Mouse (Mus musculus) 416B (cell line): ENCODE measurements around the gene Veph1.

Source experiments
- DNase-seq: peaks from one replicate; pipeline ENCODE4 v3.0.0; 2011; ENCODE audit warnings: low read depth

Veph1 gene

DNA sequence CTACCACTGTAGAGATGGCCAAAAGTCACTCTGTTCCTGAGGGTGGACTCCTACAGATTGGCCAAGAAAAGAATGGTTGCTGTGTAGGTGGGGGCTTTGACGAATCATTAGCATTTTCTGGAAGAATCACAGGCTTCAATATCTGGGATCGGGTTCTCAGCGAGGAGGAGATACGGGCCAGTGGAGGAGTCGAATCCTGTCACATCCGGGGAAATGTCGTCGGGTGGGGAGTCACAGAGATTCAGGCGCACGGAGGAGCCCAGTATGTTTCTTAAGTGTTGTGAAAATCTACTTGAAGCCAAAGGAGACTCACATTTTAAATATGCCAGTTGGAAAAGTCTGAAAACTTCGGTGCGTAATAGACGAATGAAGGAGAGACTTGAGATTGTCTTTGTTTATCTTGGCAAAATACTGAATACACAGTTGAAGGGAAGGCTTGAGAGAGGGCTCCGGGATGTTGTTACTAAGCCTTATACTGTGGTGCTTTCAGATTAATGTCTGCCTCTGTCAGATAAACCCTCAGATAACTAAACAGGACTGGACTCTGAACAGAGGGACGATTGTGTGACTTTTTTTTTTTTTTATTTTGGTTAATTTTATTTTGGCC, 71.6 kb downstream of the Veph1 start:
- no peak for DNase-seq

DNA sequence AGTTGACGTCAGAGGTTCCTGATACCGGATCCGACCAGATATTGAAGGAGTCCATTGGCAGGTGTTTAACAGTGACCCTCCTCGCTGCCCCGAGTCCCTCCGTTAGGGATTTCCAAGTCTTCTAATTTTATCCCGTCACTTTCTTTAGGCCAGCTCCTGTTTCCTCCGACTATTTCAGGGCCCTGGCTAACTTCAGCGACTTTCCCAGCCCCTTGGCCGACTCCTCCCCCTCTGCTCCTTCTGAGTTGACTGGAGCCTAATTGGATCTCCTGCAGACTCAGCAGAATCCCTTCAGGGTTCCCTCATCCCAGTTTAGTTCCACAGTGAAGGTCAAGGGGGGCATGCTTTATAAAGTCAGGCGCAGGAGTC, 75.4 kb downstream of the Veph1 start:
- DNase-seq: no peak

DNA sequence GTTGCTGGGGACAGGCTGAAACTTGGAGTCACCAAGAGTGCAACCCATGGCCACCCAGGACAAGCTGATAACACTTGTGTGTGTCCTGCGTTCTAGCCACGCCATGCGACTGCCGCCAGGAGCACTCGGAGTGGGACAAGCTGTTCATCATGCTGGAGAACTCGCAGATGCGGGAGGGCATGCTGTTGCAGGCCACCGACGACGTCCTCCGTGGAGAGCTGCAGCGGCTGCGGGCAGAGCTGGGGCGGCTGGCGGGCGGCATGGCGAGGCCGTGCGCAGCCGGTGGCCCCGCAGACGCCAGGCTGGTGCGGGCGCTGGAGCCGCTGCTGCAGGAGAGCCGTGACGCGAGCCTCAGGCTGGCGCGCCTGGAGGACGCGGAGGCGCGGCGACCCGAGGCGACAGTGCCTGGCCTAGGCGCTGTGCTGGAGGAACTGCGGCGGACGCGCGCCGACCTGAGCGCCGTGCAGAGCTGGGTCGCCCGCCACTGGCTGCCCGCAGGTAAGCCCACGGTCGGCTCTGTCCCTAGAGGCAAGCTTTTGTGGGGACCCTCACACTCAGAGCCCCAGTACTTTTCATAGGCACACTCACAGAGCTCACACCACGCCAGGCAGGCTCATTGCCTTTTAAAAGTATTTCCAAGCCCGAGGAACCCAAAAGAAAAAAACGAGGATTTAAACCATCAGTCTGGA, 75.9 kb downstream of the Veph1 start:
- no peak for DNase-seq

GRCm38 (mm10) chr3:66219655-66220191, 76.9 kb downstream of the Veph1 start, which contains the start of gene Ptx3:
Gene Ptx3, plus strand, starts transcription at chr3:66219910.
- DNase-seq: no peak

- DNase-seq: no peak
Measured at GRCm38 (mm10) chr3:66215759-66216158, 80.9 kb downstream of the Veph1 start.

DNA sequence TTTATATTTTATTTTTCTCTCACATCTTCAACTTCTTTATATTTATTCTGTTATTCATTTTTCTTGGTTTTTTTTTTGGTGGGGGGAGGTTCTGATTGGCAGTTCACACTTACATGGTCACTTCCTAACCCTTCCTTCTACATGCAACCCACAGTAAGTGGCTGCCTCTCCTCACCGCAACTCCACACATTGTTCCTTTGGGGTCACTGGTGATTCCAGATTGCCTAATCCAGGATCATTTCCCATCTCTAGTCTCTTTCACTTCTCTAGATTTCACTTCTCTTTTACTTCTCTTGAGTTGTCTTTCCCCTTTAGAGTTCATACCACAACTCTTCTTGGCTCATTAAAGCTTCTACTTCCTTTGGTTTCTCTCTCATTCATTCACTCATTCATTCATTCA, 83.1 kb downstream of the Veph1 start:
- no peak for DNase-seq

DNA sequence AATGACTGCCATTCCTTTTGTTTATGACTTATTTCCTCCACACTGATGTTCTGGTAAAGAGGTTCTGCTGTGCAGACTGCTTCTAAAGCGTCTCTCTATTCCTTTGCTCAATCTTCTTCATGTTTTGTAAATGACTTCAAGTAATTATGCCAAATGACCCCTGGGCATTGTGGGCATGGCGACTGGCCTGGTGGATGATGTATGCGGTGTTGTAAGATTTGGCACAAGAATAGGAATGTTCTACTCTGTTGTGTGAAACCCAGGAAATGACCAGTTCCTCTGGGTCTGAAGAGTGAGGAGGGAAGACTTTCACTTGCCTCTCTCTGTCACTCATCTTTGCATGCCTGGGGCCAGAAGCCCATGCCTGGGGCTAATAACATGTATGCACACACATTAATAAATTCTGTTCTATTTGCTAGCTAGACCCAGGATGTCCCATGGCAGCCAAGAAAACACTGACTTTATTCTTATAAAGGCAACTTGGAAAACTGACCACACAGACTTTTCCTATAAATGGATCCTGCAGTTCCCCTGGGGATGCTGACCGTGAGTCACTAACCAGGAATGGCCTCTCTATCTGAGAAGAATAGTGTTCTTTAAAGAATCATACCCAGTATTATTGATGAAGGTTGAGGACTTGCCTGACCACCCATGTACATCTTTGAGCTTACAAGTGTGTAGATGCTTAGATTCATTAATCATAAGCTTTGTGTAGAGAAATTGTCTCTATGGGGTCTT, 87.6 kb downstream of the Veph1 start:
- no peak for DNase-seq

- no peak for DNase-seq
Measured at GRCm38 (mm10) chr3:66193910-66194562, 102.6 kb downstream of the Veph1 start.

GRCm38 (mm10) chr3:66179647-66180046, 117.0 kb downstream of the Veph1 start:
- DNase-seq: peak; percentile 16

DNA sequence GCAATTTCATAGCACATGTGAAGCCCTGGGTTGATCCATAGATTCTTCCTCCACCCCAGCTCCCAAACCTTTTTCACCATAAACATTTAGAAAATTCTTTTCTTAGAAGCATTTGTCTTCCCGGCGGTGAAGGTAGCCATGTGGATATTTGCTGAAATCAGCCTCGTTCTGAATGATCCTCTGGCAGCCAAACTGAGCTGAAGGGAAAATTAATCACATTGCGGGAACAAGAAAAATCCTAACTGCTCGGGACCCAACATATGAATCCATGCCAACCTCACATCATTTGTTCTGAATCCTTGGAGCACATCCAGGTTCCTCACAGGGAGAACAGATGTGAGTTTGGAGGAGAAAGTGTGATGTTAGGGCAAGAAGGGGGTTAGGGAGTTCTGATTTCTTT, 123.7 kb downstream of the Veph1 start:
- DNase-seq: no peak

GRCm38 (mm10) chr3:66169873-66170538, 126.6 kb downstream of the Veph1 start:
- DNase-seq: no peak

- no peak for DNase-seq
Measured at GRCm38 (mm10) chr3:66166606-66167290, 129.9 kb downstream of the Veph1 start.

GRCm38 (mm10) chr3:66165026-66165425, 131.6 kb downstream of the Veph1 start:
- DNase-seq: no peak

GRCm38 (mm10) chr3:66164585-66164984, 132.1 kb downstream of the Veph1 start:
- DNase-seq: no peak

DNA sequence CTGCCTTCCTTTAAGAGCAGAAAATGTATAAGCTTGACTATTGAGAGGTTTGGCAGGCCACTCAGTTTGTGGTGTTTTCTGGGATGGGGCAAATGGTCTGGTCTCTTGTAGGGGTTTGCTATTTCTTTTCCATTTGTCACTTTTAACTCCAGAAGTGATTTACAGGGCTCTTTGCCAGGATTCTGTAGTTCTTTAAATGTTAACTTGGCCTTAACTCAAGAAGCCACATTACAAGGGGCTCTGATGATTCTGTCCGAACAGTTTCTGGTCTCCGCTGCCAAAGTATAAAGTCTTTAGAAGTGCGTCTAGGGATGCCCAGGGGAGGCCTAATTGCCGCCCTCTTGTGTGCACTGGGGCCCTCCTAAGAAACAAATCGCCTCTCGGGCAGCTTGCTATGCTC, 134.0 kb downstream of the Veph1 start:
- no peak for DNase-seq

- DNase-seq: no peak
Measured at GRCm38 (mm10) chr3:66157947-66158346, 138.7 kb downstream of the Veph1 start.

DNA sequence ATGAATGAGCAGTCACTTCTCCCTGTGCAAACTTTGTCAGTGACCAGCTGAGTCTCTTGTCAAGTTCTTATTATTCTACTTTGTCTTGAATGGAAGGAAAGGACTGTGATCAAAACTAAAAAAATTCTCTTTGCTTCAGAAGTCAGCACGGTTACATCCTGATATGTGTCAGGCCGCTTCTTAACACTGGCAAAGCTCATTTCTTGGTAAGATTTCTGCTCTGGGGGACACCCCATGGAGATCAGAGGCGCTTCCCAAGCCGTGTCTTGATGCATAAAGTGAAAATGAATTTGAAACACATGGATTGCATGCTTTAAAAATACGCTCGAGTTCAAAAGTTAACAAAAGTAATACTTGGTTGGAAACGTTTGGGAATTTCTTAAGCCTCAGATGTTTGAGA, 159.0 kb downstream of the Veph1 start:
- no peak for DNase-seq

GRCm38 (mm10) chr3:66131264-66131950, 165.2 kb downstream of the Veph1 start:
- DNase-seq: no peak

GRCm38 (mm10) chr3:66129689-66130088, 166.9 kb downstream of the Veph1 start:
- DNase-seq: no peak

DNA sequence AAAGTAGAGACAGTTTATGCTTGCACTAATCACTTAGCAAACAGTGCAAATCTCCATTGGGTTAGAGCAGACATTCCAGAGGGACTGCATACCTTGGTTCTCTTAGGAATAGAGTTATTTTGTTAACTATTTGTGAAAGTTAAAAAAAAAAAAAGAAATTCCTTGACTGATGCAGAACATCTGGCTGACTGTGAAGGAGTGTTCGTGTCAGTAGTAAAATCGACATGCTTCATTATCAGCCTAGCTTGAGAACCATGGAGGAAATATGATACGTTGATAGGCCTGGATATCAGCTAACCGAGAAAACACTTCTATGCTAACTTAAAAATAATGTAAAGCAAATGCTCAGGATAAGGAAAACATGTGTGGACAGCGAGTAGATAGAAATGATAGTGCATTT, 191.1 kb downstream of the Veph1 start:
- no peak for DNase-seq

GRCm38 (mm10) chr3:66102599-66102932, 194.1 kb downstream of the Veph1 start:
- DNase-seq: no peak
